Mouse (Mus musculus): ENCODE measurements around the gene Npdc1. TPM values are rescaled to one million over a fixed set of nuclear protein-coding genes. Genes with fewer than 3 reads are reported as not detected.

The Npdc1 gene
- 29.7 and 40.9 TPM in 2 replicates for polyA plus RNA-seq (2011; ENCODE audit: insufficient read depth, insufficient read length, low read depth, missing spikeins)

- Histone ChIP-seq H3K27ac (ENCODE audit: insufficient read depth, low read length) (no peak within 1 kb of the TSS), H3K36me3 (ENCODE audit: control insufficient read depth, insufficient read depth, low read length, poor library complexity, severe bottlenecking) (no peaks in the 10 kb centered on the region), H3K4me3 (ENCODE audit: low read depth, low read length) (no peak within 1 kb of the TSS), H3K27me3 (ENCODE audit: control insufficient read depth, insufficient read depth, low read length, poor library complexity, severe bottlenecking) (no peaks in the 10 kb centered on the region), H3K9me3 (replicated peaks; ENCODE audit: control insufficient read depth, insufficient read depth, low read length, poor library complexity, severe bottlenecking) (no peaks in the 10 kb centered on the region), H3K4me1 (ENCODE audit: control insufficient read depth, insufficient read depth, low read length) (peaks cover 3% of the 10 kb centered on the region), H3K9ac (ENCODE audit: low read depth, poor library complexity, severe bottlenecking) (no peak within 1 kb of the TSS)
- no peak for TF ChIP-seq CTCF (IDR thresholded peaks at IDR 0.05; ENCODE audit: low read depth, low read length)
- TF ChIP-seq EP300 (IDR thresholded peaks at IDR 0.05; ENCODE audit: insufficient read depth, low read depth, low read length): no peak
- TF ChIP-seq POLR2A (IDR thresholded peaks at IDR 0.05; ENCODE audit: insufficient read depth, low read length): no peak
These were observed at the start of gene Npdc1 for GRCm38 (mm10) chr2:25399051-25399450. Gene Npdc1, plus strand, starts transcription at chr2:25399351.

DNA sequence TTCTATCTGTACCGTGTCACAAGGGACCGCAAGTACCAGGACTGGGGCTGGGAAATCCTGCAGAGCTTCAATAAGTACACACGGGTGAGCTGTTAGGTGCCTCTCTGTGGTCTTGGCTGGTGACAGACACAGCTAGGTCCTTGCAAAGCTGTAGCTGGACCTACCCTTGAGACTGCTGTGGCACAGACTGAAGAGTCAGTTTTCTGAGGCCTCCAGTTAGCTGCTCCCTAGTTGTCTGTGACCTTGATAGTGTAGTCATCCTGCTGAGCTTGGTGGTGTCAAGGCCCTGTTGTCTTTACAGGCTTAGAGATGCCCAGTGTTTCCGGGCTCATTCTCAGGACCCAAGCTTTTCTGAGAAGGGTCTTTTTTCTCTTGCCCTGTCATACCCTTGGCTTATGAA is 49.7 kb upstream of the Npdc1 start:
- TF ChIP-seq CTCF (IDR thresholded peaks at IDR 0.05; ENCODE audit: low read depth, low read length): no peak
- no peaks in the 10 kb centered on the region for H3K27me3 ChIP-seq (ENCODE audit: control insufficient read depth, insufficient read depth, low read length, poor library complexity, severe bottlenecking)
- H3K36me3 ChIP-seq (ENCODE audit: control insufficient read depth, insufficient read depth, low read length, poor library complexity, severe bottlenecking): peaks cover 36% of the 10 kb centered on the region
- no peak overlapping the region for H3K4me3 ChIP-seq (ENCODE audit: low read depth, low read length)
- no peak overlapping the region for H3K9ac ChIP-seq (ENCODE audit: low read depth, poor library complexity, severe bottlenecking)
- no peaks in the 10 kb centered on the region for H3K4me1 ChIP-seq (ENCODE audit: control insufficient read depth, insufficient read depth, low read length)
- no peak overlapping the region for H3K27ac ChIP-seq (ENCODE audit: insufficient read depth, low read length)
- no peaks in the 10 kb centered on the region for H3K9me3 ChIP-seq (replicated peaks; ENCODE audit: control insufficient read depth, insufficient read depth, low read length, poor library complexity, severe bottlenecking)

GRCm38 (mm10) chr2:25350701-25351100 is 48.5 kb upstream of the Npdc1 start:
- peaks cover 25% of the 10 kb centered on the region; the same call in 1 of the 2 replicates for H3K36me3 ChIP-seq (ENCODE audit: control insufficient read depth, insufficient read depth, low read length, poor library complexity, severe bottlenecking)
- H3K9ac ChIP-seq (ENCODE audit: low read depth, poor library complexity, severe bottlenecking): no peak overlapping the region
- no peaks in the 10 kb centered on the region for H3K4me1 ChIP-seq (ENCODE audit: control insufficient read depth, insufficient read depth, low read length)

GRCm38 (mm10) chr2:25354211-25354610 is 44.9 kb upstream of the Npdc1 start:
- no peaks in the 10 kb centered on the region for H3K4me1 ChIP-seq (ENCODE audit: control insufficient read depth, insufficient read depth, low read length)
- H3K9ac ChIP-seq (ENCODE audit: low read depth, poor library complexity, severe bottlenecking): no peak overlapping the region
- peaks cover 12% of the 10 kb centered on the region; the same call in 1 of the 2 replicates for H3K36me3 ChIP-seq (ENCODE audit: control insufficient read depth, insufficient read depth, low read length, poor library complexity, severe bottlenecking)
- no peak overlapping the region for H3K27ac ChIP-seq (ENCODE audit: insufficient read depth, low read length)
- no peaks in the 10 kb centered on the region for H3K27me3 ChIP-seq (ENCODE audit: control insufficient read depth, insufficient read depth, low read length, poor library complexity, severe bottlenecking)
- H3K4me3 ChIP-seq (ENCODE audit: low read depth, low read length): no peak overlapping the region
- no peak for TF ChIP-seq POLR2A (IDR thresholded peaks at IDR 0.05; ENCODE audit: insufficient read depth, low read length)
- no peak for TF ChIP-seq CTCF (IDR thresholded peaks at IDR 0.05; ENCODE audit: low read depth, low read length)
- no peak for TF ChIP-seq EP300 (IDR thresholded peaks at IDR 0.05; ENCODE audit: insufficient read depth, low read depth, low read length)
- no peaks in the 10 kb centered on the region for H3K9me3 ChIP-seq (replicated peaks; ENCODE audit: control insufficient read depth, insufficient read depth, low read length, poor library complexity, severe bottlenecking)

More at GRCm38 (mm10) chr2:25350701-25351100, 48.5 kb upstream of the Npdc1 start:
- Histone ChIP-seq H3K27ac (ENCODE audit: insufficient read depth, low read length) (no peak overlapping the region), H3K4me3 (ENCODE audit: low read depth, low read length) (no peak overlapping the region), H3K9me3 (replicated peaks; ENCODE audit: control insufficient read depth, insufficient read depth, low read length, poor library complexity, severe bottlenecking) (no peaks in the 10 kb centered on the region), H3K27me3 (ENCODE audit: control insufficient read depth, insufficient read depth, low read length, poor library complexity, severe bottlenecking) (no peaks in the 10 kb centered on the region)
- TF ChIP-seq CTCF (IDR thresholded peaks at IDR 0.05; ENCODE audit: low read depth, low read length): no peak

DNA sequence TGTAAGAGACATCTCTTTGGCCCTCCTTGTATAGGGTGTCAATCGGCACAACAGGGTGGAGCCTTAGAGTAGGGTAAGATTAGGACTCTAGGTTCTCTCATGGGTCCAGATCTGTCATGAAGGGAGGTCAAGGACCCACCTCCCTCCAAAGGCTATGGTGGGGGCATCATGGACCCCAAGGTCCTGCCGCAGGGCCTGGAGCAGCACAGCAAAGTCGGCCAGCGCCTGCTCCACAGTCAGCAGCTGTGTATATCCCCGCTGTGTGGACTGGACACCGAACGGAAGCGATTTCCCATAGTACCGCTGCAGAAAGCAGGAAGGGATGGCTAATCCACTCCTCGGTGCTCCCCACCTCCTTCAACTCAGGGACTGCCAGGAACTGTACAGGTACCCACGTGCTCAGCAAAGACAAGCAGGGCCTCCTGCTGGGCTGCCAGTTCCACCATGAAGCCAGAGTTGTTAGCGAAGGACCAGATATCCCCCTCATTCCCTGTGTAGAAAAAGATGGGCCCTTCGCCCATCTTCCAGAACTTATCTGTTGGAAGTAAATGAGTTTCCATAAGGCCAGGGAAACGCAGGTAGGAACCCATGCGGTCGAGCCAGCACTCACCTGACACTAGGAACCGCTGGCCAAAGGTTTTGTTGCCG is 43.6 kb upstream of the Npdc1 start:
- TF ChIP-seq CTCF (IDR thresholded peaks at IDR 0.05; ENCODE audit: low read depth, low read length): no peak
- no peak for TF ChIP-seq POLR2A (IDR thresholded peaks at IDR 0.05; ENCODE audit: insufficient read depth, low read length)
- no peak for TF ChIP-seq EP300 (IDR thresholded peaks at IDR 0.05; ENCODE audit: insufficient read depth, low read depth, low read length)

GRCm38 (mm10) chr2:25356208-25357079 is 42.7 kb upstream of the Npdc1 start, which contains the start of gene Dpp7:
Gene Dpp7, minus strand, starts transcription at chr2:25356359.
- no peaks in the 10 kb centered on the region for H3K27me3 ChIP-seq (ENCODE audit: control insufficient read depth, insufficient read depth, low read length, poor library complexity, severe bottlenecking)
- H3K4me3 ChIP-seq (ENCODE audit: low read depth, low read length): peak within 1 kb of the TSS; percentile 91
- no peak within 1 kb of the TSS for H3K27ac ChIP-seq (ENCODE audit: insufficient read depth, low read length)
- H3K9me3 ChIP-seq (replicated peaks; ENCODE audit: control insufficient read depth, insufficient read depth, low read length, poor library complexity, severe bottlenecking): no peaks in the 10 kb centered on the region
- TF ChIP-seq EP300 (IDR thresholded peaks at IDR 0.05; ENCODE audit: insufficient read depth, low read depth, low read length): 0 out of 2 replicates have a peak, but pooled peaks have one; percentile 60
- no peak for TF ChIP-seq POLR2A (IDR thresholded peaks at IDR 0.05; ENCODE audit: insufficient read depth, low read length)
- no peak for TF ChIP-seq CTCF (IDR thresholded peaks at IDR 0.05; ENCODE audit: low read depth, low read length)
- H3K36me3 ChIP-seq (ENCODE audit: control insufficient read depth, insufficient read depth, low read length, poor library complexity, severe bottlenecking): peaks cover 5% of the 10 kb centered on the region
- H3K4me1 ChIP-seq (ENCODE audit: control insufficient read depth, insufficient read depth, low read length): no peaks in the 10 kb centered on the region
- H3K9ac ChIP-seq (ENCODE audit: low read depth, poor library complexity, severe bottlenecking): peak within 1 kb of the TSS; percentile 56

More for the DNA sequence above, 43.6 kb upstream of the Npdc1 start:
- H3K36me3 ChIP-seq (ENCODE audit: control insufficient read depth, insufficient read depth, low read length, poor library complexity, severe bottlenecking): peaks cover 6% of the 10 kb centered on the region; the same call in 1 of the 2 replicates
- H3K4me1 ChIP-seq (ENCODE audit: control insufficient read depth, insufficient read depth, low read length): no peaks in the 10 kb centered on the region
- no peaks in the 10 kb centered on the region for H3K9me3 ChIP-seq (replicated peaks; ENCODE audit: control insufficient read depth, insufficient read depth, low read length, poor library complexity, severe bottlenecking)
- no peak overlapping the region for H3K27ac ChIP-seq (ENCODE audit: insufficient read depth, low read length)
- H3K27me3 ChIP-seq (ENCODE audit: control insufficient read depth, insufficient read depth, low read length, poor library complexity, severe bottlenecking): no peaks in the 10 kb centered on the region
- peak overlapping the region; percentile 91 for H3K4me3 ChIP-seq (ENCODE audit: low read depth, low read length)
- H3K9ac ChIP-seq (ENCODE audit: low read depth, poor library complexity, severe bottlenecking): peak overlapping the region; percentile 56
